Comparison of ENCODE assay signal across 38 mouse cellular contexts in genomic region chr13:100409825-100410224, GRCm38 (mm10). TPM values are rescaled to one million over a fixed set of nuclear protein-coding genes. Genes with fewer than 3 reads are reported as not detected.
"Had no signal": no experiment of that assay in that cellular context is flagged by ENCODE, and none has a peak within 500 bp of the region (broad histone marks: within the 10 kb centered on the region; RNA-seq: fewer than 3 reads in every experiment).

No protein-coding gene starts in this region.

- H3K9me3 ChIP-seq: limb, embryonic 10.5 days; limb, embryonic 13.5 days; limb, embryonic 15.5 days; liver, embryonic 12.5 days; liver, embryonic 13.5 days; liver, embryonic 15.5 days; midbrain, embryonic 12.5 days; midbrain, embryonic 13.5 days; midbrain, embryonic 15.5 days; neural tube, embryonic 12.5 days had no signal

- H3K9ac ChIP-seq: limb, embryonic 12.5 days; limb, embryonic 13.5 days; limb, embryonic 15.5 days; liver, embryonic 12.5 days; liver, embryonic 13.5 days; liver, embryonic 14.5 days; liver, embryonic 15.5 days; liver, postnatal 0 days; lung, embryonic 14.5 days; lung, embryonic 15.5 days; midbrain, embryonic 12.5 days; midbrain, embryonic 13.5 days; midbrain, embryonic 15.5 days; neural tube, embryonic 12.5 days; neural tube, embryonic 13.5 days had no signal

- H3K36me3 ChIP-seq: limb, embryonic 10.5 days; limb, embryonic 12.5 days; limb, embryonic 13.5 days; limb, embryonic 15.5 days; liver, embryonic 12.5 days; liver, embryonic 13.5 days; liver, embryonic 15.5 days; lung, embryonic 15.5 days; midbrain, embryonic 10.5 days; midbrain, embryonic 12.5 days; midbrain, embryonic 13.5 days; midbrain, embryonic 15.5 days; neural tube, embryonic 12.5 days; neural tube, embryonic 13.5 days had no signal

- H3K4me3 ChIP-seq: limb, embryonic 10.5 days; limb, embryonic 12.5 days; limb, embryonic 13.5 days; limb, embryonic 15.5 days; liver, embryonic 12.5 days; liver, embryonic 13.5 days; liver, embryonic 15.5 days; lung, embryonic 15.5 days; megakaryocyte, embryonic 14.5 days; midbrain, embryonic 10.5 days; midbrain, embryonic 12.5 days; midbrain, embryonic 13.5 days; midbrain, embryonic 15.5 days; myocyte; neural tube, embryonic 12.5 days; neural tube, embryonic 13.5 days had no signal

- H3K4me1 ChIP-seq: limb, embryonic 10.5 days; limb, embryonic 12.5 days; limb, embryonic 13.5 days; limb, embryonic 15.5 days; liver, embryonic 12.5 days; liver, embryonic 13.5 days; liver, embryonic 15.5 days; lung, embryonic 15.5 days; megakaryocyte, embryonic 14.5 days; midbrain, embryonic 10.5 days; midbrain, embryonic 12.5 days; midbrain, embryonic 13.5 days; midbrain, embryonic 15.5 days; neural tube, embryonic 12.5 days; neural tube, embryonic 13.5 days had no signal

- DNase-seq: left cerebral cortex, postnatal 4 days; liver; liver, embryonic 13.5 days; liver, postnatal 0 days; lung, adult 18-20 months; lung, adult 2 months; lung, embryonic 14.5 days; lung, postnatal 10 days; lung, postnatal 14 days; lung, postnatal 36 days; lung, postnatal 4 days; midbrain, embryonic 14.5 days had no signal

- H3K27ac ChIP-seq: limb, embryonic 10.5 days; limb, embryonic 12.5 days; limb, embryonic 13.5 days; limb, embryonic 15.5 days; liver, embryonic 12.5 days; liver, embryonic 13.5 days; liver, embryonic 14.5 days; liver, embryonic 15.5 days; lung, embryonic 15.5 days; macrophage; midbrain, embryonic 10.5 days; midbrain, embryonic 12.5 days; midbrain, embryonic 13.5 days; midbrain, embryonic 15.5 days; neural tube, embryonic 12.5 days; neural tube, embryonic 13.5 days had no signal

- ATAC-seq: liver, embryonic 12.5 days; liver, postnatal 0 days; midbrain, embryonic 13.5 days; midbrain, embryonic 15.5 days; midbrain, embryonic 16.5 days had no signal

- H3K27me3 ChIP-seq: limb, embryonic 12.5 days; limb, embryonic 13.5 days; limb, embryonic 15.5 days; liver, embryonic 12.5 days; liver, embryonic 13.5 days; liver, embryonic 15.5 days; lung, embryonic 15.5 days; megakaryocyte, embryonic 14.5 days; midbrain, embryonic 12.5 days; midbrain, embryonic 13.5 days; midbrain, embryonic 15.5 days; neural tube, embryonic 12.5 days; neural tube, embryonic 13.5 days had no signal

- H3K4me2 ChIP-seq: limb, embryonic 12.5 days; limb, embryonic 13.5 days; limb, embryonic 15.5 days; liver, embryonic 11.5 days; liver, embryonic 12.5 days; liver, embryonic 13.5 days; liver, embryonic 15.5 days; lung, embryonic 14.5 days; lung, embryonic 15.5 days; midbrain, embryonic 11.5 days; midbrain, embryonic 12.5 days; midbrain, embryonic 13.5 days; midbrain, embryonic 15.5 days; neural tube, embryonic 12.5 days; neural tube, embryonic 13.5 days had no signal

RNA-seq across cellular contexts. Expression of gene Naip1, which starts 42.8 kb away (rescaled TPM):
- total RNA-seq: megakaryocyte progenitor cell, adult 5-6 weeks; megakaryocyte-erythroid progenitor cell, adult 5-6 weeks; midbrain, postnatal 0 days had no signal
- polyA plus RNA-seq: limb, embryonic 10.5 days; limb, embryonic 11.5 days; limb, embryonic 12.5 days; limb, embryonic 15.5 days; liver, embryonic 11.5 days; liver, embryonic 12.5 days; liver, embryonic 13.5 days; liver, embryonic 15.5 days; lung, embryonic 14.5 days; lung, embryonic 16.5 days; midbrain, embryonic 10.5 days; midbrain, embryonic 11.5 days; midbrain, embryonic 12.5 days; midbrain, embryonic 13.5 days; midbrain, embryonic 14.5 days; midbrain, embryonic 16.5 days; neural tube, embryonic 11.5 days had no signal
